Mouse (Mus musculus) bone marrow, adult 2 months (tissue): Measurements from ENCODE around the gene Papola.

Source experiments
- CTCF ChIP-seq: fragments of 200-500 bp; IDR thresholded peaks from 2 replicates; pipeline ENCODE4 v1.5.1; 2011; ENCODE audit warnings: low read length, control low read depth; ENCODE audit not compliant: control insufficient read depth, insufficient read depth
- POLR2A ChIP-seq: fragments of 200-500 bp; IDR thresholded peaks from 2 replicates; pipeline ENCODE4 v1.6.1; 2011; ENCODE audit warnings: low read depth, mild to moderate bottlenecking, control low read depth, low read length, borderline replicate concordance; ENCODE audit not compliant: control insufficient read depth

GRCm38 (mm10) chr12:105810608-105811007 lies 26.1 kb downstream of the Papola start:
- TF ChIP-seq POLR2A (no peak), CTCF (no peak)
